Mouse (Mus musculus): Measurements from ENCODE around the gene Cdcp1. TPM values are rescaled to one million over a fixed set of nuclear protein-coding genes. Genes with fewer than 3 reads are reported as not detected.

The Cdcp1 gene
- polyA plus RNA-seq, 1 experiment from 2014 or later: 11.8 TPM

DNA sequence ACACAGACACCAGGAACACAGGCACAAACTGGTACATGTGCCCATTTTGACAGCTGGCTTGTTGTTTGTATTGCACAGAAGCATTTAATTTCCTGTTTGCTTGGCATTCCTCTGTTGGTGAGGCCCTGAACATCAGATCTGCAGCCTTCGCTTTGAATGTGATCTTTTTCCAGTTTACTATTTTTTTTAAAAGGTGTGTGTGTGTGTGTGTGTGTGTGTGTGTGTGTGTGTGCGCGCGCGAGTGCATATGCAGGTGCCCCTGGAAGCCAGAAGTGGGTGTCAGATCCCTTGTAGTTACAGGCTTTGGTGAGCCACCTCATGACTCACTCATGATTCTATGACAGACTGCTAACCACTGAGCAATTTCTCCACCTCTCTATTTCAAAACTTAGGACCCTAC, 24.4 kb upstream of the Cdcp1 start:
- peaks cover 32% of the 10 kb centered on the region for H3K4me1 ChIP-seq
- H3K27me3 ChIP-seq: no peaks in the 10 kb centered on the region
- no peak overlapping the region for H3K4me2 ChIP-seq
- H3K36me3 ChIP-seq: no peaks in the 10 kb centered on the region
- no peak for ATAC-seq (ENCODE audit: borderline replicate concordance, extremely low read depth, low FRiP score, low TSS enrichment)
- no peak overlapping the region for H3K9ac ChIP-seq
- 89% methylated on average over 5 of the region's 5 CpGs for WGBS
- H3K27ac ChIP-seq: 0 out of 2 replicates have a peak overlapping the region, but pooled peaks have one; percentile 82
- H3K4me3 ChIP-seq: no peak overlapping the region
- no peaks in the 10 kb centered on the region for H3K9me3 ChIP-seq

DNA sequence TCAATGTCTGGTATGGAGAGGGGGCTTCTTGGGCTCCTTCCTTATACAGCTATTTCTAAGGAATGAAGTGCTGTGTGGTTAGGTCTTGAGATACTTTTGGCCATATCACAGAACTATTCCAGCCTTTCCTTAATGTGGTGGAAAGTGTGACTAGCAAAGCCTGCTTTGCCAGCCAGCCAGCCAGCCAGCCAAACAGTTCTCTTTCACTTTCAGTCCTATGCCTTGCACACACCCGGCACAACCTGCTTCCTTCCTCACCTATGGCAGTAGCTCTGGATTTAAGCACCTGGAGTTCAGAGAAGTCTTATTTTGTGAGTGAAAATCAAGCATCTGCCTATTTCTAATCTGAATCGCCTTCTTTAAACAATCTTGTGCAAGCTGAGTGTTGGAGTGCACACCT, 23.8 kb upstream of the Cdcp1 start:
- Histone ChIP-seq H3K4me3 (no peak overlapping the region), H3K27ac (peak overlapping the region; percentile 82), H3K36me3 (no peaks in the 10 kb centered on the region), H3K27me3 (no peaks in the 10 kb centered on the region), H3K9me3 (no peaks in the 10 kb centered on the region), H3K9ac (no peak overlapping the region), H3K4me2 (no peak overlapping the region), H3K4me1 (peaks cover 32% of the 10 kb centered on the region)
- 52% methylated on average over 2 of the region's 2 CpGs for WGBS
- ATAC-seq (ENCODE audit: borderline replicate concordance, extremely low read depth, low FRiP score, low TSS enrichment): no peak

- H3K9ac ChIP-seq: no peak overlapping the region
- H3K4me2 ChIP-seq: peak overlapping the region; percentile 9; the same call in 1 of the 2 replicates
- peak; percentile 56; the same call in 1 of the 2 replicates for ATAC-seq (ENCODE audit: borderline replicate concordance, extremely low read depth, low FRiP score, low TSS enrichment)
- peak overlapping the region; percentile 82 for H3K27ac ChIP-seq
- H3K4me3 ChIP-seq: no peak overlapping the region
- no peaks in the 10 kb centered on the region for H3K27me3 ChIP-seq
- no peaks in the 10 kb centered on the region for H3K36me3 ChIP-seq
- peaks cover 32% of the 10 kb centered on the region for H3K4me1 ChIP-seq
- WGBS: 35% methylated on average over 4 of the region's 4 CpGs
- no peaks in the 10 kb centered on the region for H3K9me3 ChIP-seq
These were observed 22.6 kb upstream of the Cdcp1 start for GRCm38 (mm10) chr9:123238256-123239045.

GRCm38 (mm10) chr9:123237739-123238138, 21.9 kb upstream of the Cdcp1 start:
- H3K36me3 ChIP-seq: no peaks in the 10 kb centered on the region
- ATAC-seq (ENCODE audit: borderline replicate concordance, extremely low read depth, low FRiP score, low TSS enrichment): peak; percentile 79
- no peaks in the 10 kb centered on the region for H3K27me3 ChIP-seq
- H3K4me1 ChIP-seq: peaks cover 32% of the 10 kb centered on the region
- H3K4me2 ChIP-seq: no peak overlapping the region
- H3K27ac ChIP-seq: peak overlapping the region; percentile 82
- no peak overlapping the region for H3K9ac ChIP-seq
- H3K4me3 ChIP-seq: no peak overlapping the region
- WGBS: 33% methylated on average over 2 of the region's 2 CpGs
- H3K9me3 ChIP-seq: no peaks in the 10 kb centered on the region

DNA sequence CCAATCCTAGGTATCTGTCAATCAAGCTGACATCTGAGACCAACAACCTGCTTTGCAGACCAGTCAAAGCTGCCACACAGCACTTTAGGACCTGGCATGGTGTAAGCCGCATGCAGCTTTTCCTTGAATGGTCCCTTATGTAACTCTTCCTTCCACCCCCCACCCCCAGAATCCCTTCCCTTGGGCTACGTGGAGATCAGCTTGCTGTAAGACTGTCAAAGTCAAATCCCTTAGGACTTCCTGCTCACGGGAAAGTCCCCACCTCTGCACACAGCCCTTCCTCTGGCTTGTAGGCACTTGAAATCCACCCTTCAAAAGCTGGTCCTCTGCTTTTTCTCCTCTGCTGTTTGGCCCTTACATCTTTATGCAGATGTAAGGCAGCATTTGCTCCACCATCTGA, 19.8 kb upstream of the Cdcp1 start:
- H3K27me3 ChIP-seq: no peaks in the 10 kb centered on the region
- H3K4me3 ChIP-seq: no peak overlapping the region
- no peaks in the 10 kb centered on the region for H3K36me3 ChIP-seq
- ATAC-seq (ENCODE audit: borderline replicate concordance, extremely low read depth, low FRiP score, low TSS enrichment): no peak
- H3K27ac ChIP-seq: no peak overlapping the region
- WGBS: 26% methylated on average over 3 of the region's 3 CpGs
- no peaks in the 10 kb centered on the region for H3K9me3 ChIP-seq
- peaks cover 32% of the 10 kb centered on the region for H3K4me1 ChIP-seq
- H3K4me2 ChIP-seq: no peak overlapping the region
- H3K9ac ChIP-seq: no peak overlapping the region

DNA sequence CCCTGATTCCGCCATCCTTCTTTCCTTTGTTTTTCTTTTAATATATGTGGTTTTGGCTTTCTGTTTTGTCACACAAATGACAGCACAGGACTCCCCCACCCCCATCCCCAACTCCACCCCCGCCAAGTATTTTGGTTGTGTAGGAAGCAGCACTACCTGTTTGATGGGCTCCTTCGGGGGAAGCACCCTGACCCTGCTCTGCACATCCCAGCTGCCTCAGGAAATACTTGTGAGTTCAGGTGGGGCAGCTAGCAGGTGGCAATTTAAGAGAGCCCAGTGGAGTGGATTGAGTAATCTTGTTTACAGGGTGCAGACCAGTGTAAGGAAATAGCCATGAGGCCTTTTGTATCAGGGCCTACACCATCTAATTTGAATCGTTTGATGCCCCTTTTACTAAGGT, 14.0 kb upstream of the Cdcp1 start:
- Histone ChIP-seq H3K9me3 (no peaks in the 10 kb centered on the region), H3K4me1 (no peaks in the 10 kb centered on the region), H3K9ac (no peak overlapping the region), H3K4me3 (no peak overlapping the region), H3K27me3 (no peaks in the 10 kb centered on the region), H3K27ac (no peak overlapping the region), H3K4me2 (no peak overlapping the region), H3K36me3 (no peaks in the 10 kb centered on the region)
- ATAC-seq (ENCODE audit: borderline replicate concordance, extremely low read depth, low FRiP score, low TSS enrichment): no peak
- WGBS: 63% methylated on average over 4 of the region's 4 CpGs

- Histone ChIP-seq H3K9ac (no peak overlapping the region), H3K36me3 (no peaks in the 10 kb centered on the region), H3K27ac (no peak overlapping the region), H3K9me3 (no peaks in the 10 kb centered on the region), H3K4me1 (peaks cover 8% of the 10 kb centered on the region; the same call in 1 of the 2 replicates), H3K4me2 (no peak overlapping the region), H3K27me3 (no peaks in the 10 kb centered on the region), H3K4me3 (no peak overlapping the region)
- ATAC-seq (ENCODE audit: borderline replicate concordance, extremely low read depth, low FRiP score, low TSS enrichment): no peak
These were observed 12.8 kb upstream of the Cdcp1 start for GRCm38 (mm10) chr9:123228671-123229070.

DNA sequence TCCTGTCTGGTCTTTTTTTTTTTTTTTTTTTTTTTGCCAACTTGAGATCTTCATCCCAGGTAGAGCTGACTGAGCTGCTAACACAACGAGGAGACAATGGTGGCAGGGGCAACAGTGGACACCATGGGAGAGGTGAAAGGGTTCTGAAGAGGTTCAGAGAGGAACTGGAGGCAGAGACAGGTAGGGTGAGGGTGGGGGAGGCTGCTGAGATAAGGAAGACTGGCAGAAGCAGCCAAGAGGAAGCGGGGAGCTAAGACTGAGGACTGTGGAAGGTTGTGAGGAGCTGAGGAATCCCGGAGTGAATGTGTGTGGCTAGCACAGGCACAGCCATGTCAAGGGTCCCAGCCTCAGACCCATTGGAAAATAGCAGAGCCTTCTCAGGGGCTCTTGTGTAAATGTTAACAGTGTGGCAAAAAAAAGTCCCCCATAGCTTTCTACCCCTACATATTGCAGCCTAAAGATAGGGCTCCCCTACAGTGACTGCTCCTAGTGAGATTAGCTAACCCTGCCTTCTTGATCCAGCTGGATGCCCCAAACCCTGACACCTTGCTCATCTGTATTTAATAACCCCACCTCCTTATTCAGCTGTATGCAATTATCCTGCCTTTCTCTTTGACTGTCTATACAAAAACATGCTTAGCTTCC, 11.4 kb upstream of the Cdcp1 start:
- Histone ChIP-seq H3K4me1 (peaks cover 8% of the 10 kb centered on the region; the same call in 1 of the 2 replicates), H3K9me3 (no peaks in the 10 kb centered on the region), H3K27me3 (no peaks in the 10 kb centered on the region), H3K4me3 (no peak overlapping the region), H3K36me3 (no peaks in the 10 kb centered on the region), H3K9ac (no peak overlapping the region), H3K4me2 (no peak overlapping the region), H3K27ac (no peak overlapping the region)
- 62% methylated on average over 3 of the region's 3 CpGs for WGBS
- no peak for ATAC-seq (ENCODE audit: borderline replicate concordance, extremely low read depth, low FRiP score, low TSS enrichment)

GRCm38 (mm10) chr9:123224863-123225431, 9.1 kb upstream of the Cdcp1 start:
- Histone ChIP-seq H3K9ac (no peak overlapping the region), H3K27ac (no peak overlapping the region), H3K4me2 (no peak overlapping the region), H3K27me3 (no peaks in the 10 kb centered on the region), H3K9me3 (no peaks in the 10 kb centered on the region), H3K4me1 (peaks cover 8% of the 10 kb centered on the region; the same call in 1 of the 2 replicates), H3K4me3 (no peak overlapping the region), H3K36me3 (no peaks in the 10 kb centered on the region)
- ATAC-seq (ENCODE audit: borderline replicate concordance, extremely low read depth, low FRiP score, low TSS enrichment): no peak
- 53% methylated on average over 2 of the region's 2 CpGs for WGBS

DNA sequence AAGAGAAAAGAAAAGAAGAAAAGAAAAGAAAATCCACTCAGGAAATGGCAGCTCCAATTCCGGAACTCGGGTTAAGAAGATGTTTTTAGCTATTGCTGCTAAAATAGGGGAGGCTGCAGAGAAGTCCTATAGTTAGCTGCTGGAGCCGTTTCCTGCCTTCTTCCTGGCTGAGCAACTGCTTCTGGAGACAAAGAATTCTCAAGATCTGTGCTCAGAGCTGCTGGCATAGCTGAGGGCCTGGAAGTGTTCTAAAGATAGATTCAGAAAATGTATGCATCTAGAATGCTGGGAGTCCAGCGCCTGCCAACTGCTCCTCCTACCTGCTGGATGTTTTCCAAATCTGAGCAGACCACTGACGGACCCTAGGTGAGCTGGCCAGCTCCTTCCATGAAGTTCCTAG, 4.0 kb upstream of the Cdcp1 start:
- Histone ChIP-seq H3K4me2 (no peak overlapping the region), H3K27ac (peak overlapping the region; percentile 57), H3K9me3 (no peaks in the 10 kb centered on the region), H3K4me1 (peaks cover 8% of the 10 kb centered on the region; the same call in 1 of the 2 replicates), H3K27me3 (peaks cover 4% of the 10 kb centered on the region; the same call in 1 of the 2 replicates), H3K9ac (no peak overlapping the region), H3K36me3 (no peaks in the 10 kb centered on the region), H3K4me3 (no peak overlapping the region)
- 30% methylated on average over 5 of the region's 5 CpGs for WGBS
- ATAC-seq (ENCODE audit: borderline replicate concordance, extremely low read depth, low FRiP score, low TSS enrichment): no peak

GRCm38 (mm10) chr9:123213371-123213770, 2.5 kb downstream of the Cdcp1 start:
- no peaks in the 10 kb centered on the region for H3K4me1 ChIP-seq
- no peak overlapping the region for H3K27ac ChIP-seq
- no peak overlapping the region for H3K9ac ChIP-seq
- H3K27me3 ChIP-seq: peaks cover 4% of the 10 kb centered on the region; the same call in 1 of the 2 replicates
- 57% methylated on average over 9 of the region's 9 CpGs for WGBS
- ATAC-seq (ENCODE audit: borderline replicate concordance, extremely low read depth, low FRiP score, low TSS enrichment): no peak
- H3K36me3 ChIP-seq: no peaks in the 10 kb centered on the region
- no peak overlapping the region for H3K4me2 ChIP-seq
- no peak overlapping the region for H3K4me3 ChIP-seq
- H3K9me3 ChIP-seq: no peaks in the 10 kb centered on the region

DNA sequence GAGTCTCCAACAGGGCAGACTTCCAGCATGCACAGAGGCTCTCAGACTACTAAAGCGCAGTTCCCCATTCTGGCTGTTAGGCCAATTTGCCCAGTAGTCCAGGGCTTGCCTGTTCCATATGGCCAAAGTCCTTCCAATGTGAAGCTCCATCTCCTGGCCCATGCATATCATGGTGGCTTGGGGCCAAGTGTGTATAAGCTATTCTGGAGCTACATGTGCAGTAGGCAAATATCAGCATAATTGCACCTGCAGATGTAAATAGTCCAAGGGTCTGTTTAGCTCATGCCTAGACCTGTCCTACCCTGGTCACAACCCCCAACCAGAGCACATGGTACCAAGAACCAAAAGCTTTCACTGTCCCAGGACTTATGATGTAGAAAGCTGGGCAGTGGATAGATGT, 7.9 kb downstream of the Cdcp1 start:
- no peak for ATAC-seq (ENCODE audit: borderline replicate concordance, extremely low read depth, low FRiP score, low TSS enrichment)
- Histone ChIP-seq H3K36me3 (no peaks in the 10 kb centered on the region), H3K27me3 (no peaks in the 10 kb centered on the region), H3K4me1 (no peaks in the 10 kb centered on the region), H3K4me2 (no peak overlapping the region), H3K9ac (no peak overlapping the region), H3K27ac (no peak overlapping the region), H3K4me3 (no peak overlapping the region), H3K9me3 (no peaks in the 10 kb centered on the region)
- WGBS: 97% methylated on average over 1 of the region's 1 CpGs
